Mouse (Mus musculus) gastrocnemius, adult 8-10 months (tissue): ENCODE measurements around the gene Slc30a6. TPM values are rescaled to one million over a fixed set of nuclear protein-coding genes. Genes with fewer than 3 reads are reported as not detected.
"Not testable (repeated sequence)": the region's sequence is repeated elsewhere in the genome, so short reads cannot be mapped to it uniquely, and the experiment has no call there.

ENCODE experiments used
- DNase-seq, 2 experiments: peaks; one replicate each; pipeline ENCODE4 v3.0.0; 2022; ENCODE audit warnings: low spot score in 2 of 2
- total RNA-seq, 4 experiments: library from RNA; stranded (reverse); gene quantifications; 2 replicates each; pipeline ENCODE4 v1.2.4; 2022

The Slc30a6 gene
- total RNA-seq, 4 experiments from 2014 or later = 4.3 to 7.2 (median 6.2) TPM

DNA sequence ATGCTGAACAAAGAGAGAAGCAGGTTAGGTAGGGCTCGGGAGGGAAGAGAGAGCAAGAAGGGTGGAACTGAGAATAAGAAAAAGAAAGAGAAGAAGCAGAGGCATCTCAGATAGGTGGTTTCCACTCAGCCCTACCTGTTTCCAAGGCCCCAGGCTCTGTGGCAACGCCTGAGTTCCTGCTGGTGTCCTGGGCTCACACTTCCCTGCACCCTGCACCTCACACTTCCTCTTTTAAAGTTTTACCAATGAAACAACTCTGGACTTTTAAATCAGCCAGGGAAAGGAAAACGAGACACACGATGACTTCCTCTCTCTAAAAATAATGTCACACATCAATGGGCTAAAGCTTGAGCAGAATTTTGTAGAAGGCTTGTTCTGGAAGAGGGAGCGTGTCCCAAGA, 45.1 kb downstream of the Slc30a6 start:
- DNase-seq = no peak

DNA sequence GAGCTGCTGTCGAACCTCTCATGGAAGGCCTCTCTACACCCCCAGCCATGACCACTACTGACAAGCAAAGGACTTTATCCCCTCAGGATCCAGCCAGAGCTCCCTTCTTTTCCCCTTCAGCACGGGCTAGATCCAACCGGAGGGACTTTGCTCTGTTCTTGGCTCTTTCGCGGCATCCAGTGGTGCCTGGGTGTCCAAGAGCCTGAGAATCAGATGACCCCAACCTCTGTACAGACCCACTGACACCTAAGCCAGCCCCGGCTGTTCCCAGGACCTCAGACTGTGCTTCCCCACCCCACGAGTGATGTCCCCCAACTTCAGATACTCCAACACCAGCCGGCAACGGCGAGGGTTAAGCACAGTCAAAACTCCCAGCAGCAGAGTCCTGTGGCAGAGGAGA, 54.4 kb downstream of the Slc30a6 start:
- DNase-seq = no peak

DNA sequence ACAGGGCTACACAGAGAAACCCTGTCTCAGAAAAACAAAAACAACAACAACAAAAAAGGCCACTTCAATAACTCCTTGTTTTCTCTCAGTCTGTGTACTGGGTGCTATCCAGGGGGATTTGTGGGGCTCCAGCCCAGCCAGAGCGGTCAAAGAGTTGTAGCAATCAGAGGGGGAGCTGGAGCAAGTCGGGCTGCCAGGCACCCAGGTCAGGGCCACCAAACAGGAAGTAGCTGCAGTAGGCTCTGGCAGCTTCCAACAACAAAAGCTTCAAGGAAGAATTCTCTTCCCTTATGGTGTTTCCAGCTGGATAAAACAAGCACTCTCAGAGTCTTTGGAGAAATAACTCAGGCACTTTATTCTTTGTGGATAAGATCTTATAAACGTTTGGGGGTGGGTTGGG, 58.5 kb downstream of the Slc30a6 start:
- no peak for DNase-seq

DNA sequence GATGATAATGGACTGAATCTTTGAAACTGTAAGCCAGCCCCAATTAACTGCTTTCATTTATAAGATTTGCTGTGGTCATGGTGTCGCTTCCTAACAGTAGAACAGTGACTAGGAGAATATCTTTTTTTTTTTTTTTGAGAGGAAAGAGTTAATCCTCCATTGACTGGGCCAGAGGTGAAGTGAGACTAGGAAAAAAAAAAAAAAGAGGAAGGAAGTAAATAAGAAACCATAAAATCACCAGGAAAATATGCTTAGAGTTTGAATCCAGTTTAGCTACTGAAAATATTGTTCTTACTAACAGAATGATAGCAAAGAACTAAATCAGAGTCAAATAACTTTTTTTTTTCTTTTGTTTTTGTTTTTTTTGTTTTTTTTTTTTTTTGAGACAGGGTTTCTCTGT, 59.3 kb downstream of the Slc30a6 start:
- DNase-seq = no peak

DNA sequence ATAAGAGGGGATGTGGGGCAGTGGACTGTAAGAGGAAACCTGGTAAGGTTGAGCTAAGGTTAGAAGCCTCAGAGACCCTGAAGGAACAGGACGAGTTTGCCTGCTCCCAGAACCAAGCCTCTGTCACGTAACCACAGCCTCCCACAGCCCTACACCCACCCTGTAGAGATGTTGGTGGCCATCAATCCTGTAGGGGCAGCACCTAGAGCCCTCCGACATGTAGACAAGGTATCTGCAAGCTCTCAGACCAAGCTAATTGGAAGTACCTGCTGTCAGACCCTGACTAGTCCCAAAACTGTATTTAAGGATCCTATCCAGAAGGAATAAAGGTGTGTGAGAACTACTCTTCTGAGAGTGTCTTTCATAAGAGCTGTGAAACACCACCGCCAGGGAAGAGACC, 60.0 kb downstream of the Slc30a6 start:
- DNase-seq = no peak

DNA sequence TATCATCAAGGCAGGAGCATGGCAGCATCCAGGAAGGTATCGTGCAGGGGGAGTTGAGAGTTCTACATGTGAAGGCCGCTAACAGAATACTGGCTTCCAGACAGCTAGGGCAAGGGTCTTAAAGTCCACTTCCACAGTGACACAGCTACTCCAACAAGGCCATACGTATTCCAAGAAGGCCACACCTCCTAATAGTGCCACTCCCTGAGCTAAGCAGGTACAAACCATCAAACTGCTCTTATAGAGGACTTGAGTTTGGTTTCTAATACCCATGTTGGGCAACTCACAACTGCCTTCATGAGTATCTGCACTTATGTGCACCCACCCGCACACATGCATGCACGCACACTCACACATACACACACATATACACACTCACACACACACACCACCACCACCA, 61.4 kb downstream of the Slc30a6 start:
- DNase-seq = no peak

DNA sequence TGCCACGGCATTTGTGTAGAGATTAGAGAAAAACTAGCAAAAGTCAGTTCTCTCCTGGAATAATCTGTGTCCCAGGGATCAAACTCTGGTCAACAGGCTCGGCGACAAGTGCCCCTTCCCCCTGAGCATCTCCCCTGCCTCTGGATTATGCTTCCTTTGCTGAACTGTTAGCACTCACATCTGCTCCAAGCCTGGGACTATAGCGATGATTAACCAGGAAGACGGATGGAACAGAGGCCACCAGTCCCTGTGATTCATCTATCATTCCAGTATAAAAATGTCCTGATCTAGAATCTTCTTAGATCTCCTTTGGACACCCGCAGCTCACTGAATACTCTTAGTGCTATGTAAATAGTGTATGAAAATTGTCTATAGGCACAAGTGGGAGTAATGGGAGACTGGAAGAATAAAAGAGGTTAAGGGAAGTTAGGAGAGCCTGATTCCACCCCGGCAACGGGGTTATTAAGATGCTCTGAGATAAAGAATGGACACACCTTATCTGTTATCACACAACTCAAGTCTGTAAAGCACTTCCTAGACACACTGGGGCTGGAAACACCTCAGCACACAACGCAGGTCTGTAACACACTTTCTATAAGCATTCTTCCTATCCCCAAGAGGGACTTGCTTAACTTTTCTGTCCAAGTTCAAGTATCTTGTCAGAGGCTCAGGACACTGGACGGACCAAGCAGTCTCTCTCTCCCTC, 62.7 kb downstream of the Slc30a6 start:
- DNase-seq = no peak

DNA sequence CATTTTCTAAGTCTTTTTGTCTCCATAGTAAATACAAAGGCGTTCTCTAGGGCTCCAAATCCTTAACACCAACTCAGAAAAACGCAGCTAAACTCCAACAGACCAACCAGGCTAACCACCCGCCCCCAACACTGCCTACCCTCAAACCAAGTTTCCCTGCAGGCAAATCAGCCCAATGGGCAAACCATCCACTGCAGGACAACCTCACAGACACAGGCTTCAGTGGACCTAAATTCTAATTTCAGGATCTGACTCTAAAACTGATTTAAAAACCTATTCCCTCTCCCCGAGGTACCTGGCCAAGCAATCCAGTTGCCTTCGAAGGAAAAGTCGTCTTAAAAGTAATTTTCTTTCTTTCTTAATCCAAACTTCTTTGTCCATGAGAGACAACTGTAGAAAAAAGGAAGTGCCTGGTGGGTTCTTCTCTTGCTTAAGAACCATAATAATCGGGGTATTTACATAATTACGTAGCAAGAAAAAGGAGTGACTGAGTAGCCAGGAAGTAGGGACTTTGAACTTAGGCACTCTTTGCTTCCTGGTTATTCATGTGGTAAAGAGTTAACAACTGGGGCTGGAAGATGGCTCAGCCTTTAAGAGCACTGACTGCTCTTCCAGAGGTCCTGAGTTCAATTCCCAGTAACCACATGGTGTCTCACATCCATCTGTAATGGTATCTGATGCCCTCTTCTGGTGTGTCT, 63.5 kb downstream of the Slc30a6 start, which contains the start of gene Nlrc4:
TSS of gene Nlrc4 (minus strand) at position 432 of the 698 bp plus-strand sequence.
- no peak for DNase-seq

DNA sequence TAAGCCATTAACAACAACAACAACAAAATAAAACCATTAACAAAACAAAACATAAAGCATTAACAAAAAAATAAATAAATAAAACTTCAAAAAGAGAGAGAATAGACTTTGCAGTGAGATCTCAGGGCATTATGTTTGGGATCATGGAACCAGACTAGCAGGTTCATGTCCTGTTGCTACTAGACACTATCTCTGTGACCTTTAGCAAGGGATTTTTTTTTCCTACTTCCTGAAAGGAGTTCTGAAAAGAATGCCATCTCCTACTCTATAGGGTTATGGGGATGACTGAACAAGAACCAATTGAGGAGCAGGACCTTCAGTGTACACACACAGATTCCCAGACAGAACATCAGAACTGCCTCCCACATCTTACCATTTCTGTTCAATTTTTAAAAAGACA, 68.1 kb downstream of the Slc30a6 start:
- DNase-seq = no peak

DNA sequence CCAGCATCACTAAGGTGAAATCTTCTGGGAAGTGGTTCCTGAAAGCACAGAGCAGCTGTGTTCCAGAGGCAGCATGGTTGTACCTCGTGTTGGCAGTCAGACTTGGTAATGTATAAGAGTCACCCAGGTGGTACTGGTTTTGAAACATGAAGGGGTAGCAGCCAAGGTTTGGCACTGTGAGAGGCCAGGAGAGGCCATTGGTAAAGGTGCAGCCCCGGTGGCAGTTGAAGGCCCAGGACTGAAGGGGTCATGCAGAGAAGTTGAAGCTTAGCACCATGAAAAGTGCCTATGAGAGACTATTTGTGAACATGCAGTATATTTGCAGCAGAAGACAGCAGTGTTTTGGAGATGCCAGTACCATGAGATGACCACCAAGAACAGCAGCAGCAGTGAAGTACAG, 72.6 kb downstream of the Slc30a6 start:
- not testable (repeated sequence) for DNase-seq

DNA sequence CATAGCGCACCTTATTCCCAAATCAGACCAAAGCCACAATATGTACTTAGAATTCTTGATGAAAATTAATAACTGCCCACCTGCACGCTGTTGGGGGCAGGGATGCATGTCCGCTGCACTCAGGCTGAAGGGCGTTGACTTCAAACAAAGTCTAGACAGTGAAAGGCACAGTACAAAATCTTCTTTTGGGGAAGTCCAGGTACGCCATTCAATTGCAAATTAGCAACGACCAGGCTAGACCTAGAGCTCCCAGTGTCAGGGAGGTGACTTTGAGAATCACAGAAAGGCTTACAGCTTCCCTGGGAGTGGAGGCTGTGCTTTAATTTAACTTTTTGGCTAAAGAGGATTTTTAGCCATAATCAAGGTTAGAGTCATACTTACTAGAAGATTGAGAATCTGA, 74.7 kb downstream of the Slc30a6 start:
- not testable (repeated sequence) for DNase-seq

Other genes starting within 250 kb of the Slc30a6 start
- 10 to 100 TPM; 46.9 to 53.6 (median 52.8) TPM for gene Memo1, start 100.1 kb upstream of the Slc30a6 start, total RNA-seq
- 10 to 100 TPM; 41.5 to 47.7 (median 44.5) TPM for gene Dpy30, start 71.7 kb upstream of the Slc30a6 start, total RNA-seq
- 10 to 100 TPM; 46.1 to 59.4 (median 53.1) TPM for gene Spast, start 56.6 kb upstream of the Slc30a6 start, total RNA-seq
- under 1 TPM in 3 of 4 experiments, not detected in 1; 0.07 to 0.13 (median 0.07) TPM for gene Nlrc4, start 63.5 kb downstream of the Slc30a6 start, total RNA-seq
- gene Yipf4, start 93.9 kb downstream of the Slc30a6 start, total RNA-seq = 10 to 100 TPM; 27.7 to 43.6 (median 32.0) TPM
- 10 to 100 TPM; 56.9 to 74.8 (median 60.7) TPM for gene Birc6, start 132.7 kb downstream of the Slc30a6 start, total RNA-seq